Comparison of ENCODE assay signal across 27 mouse cellular contexts in genomic region chr17:50294726-50295125, GRCm38 (mm10). TPM values are rescaled to one million over a fixed set of nuclear protein-coding genes. Genes with fewer than 3 reads are reported as not detected.
DNase-seq lines count a peak whose midpoint lies in the region; ATAC-seq lines count a peak whose summit lies in the region.
"Had no signal": no experiment of that assay in that cellular context is flagged by ENCODE, and none has a peak within 500 bp of the region (broad histone marks: within the 10 kb centered on the region; RNA-seq: fewer than 3 reads in every experiment).

No protein-coding gene starts in this region.

- ATAC-seq in midbrain, embryonic 12.5 days (ENCODE audit: low FRiP score, low read depth): no peak
- no peak for ATAC-seq in midbrain, embryonic 11.5 days (ENCODE audit: low FRiP score)
- ATAC-seq: CD4-positive, CD25-positive, alpha-beta regulatory T cell, adult 4 months; forebrain, postnatal 0 days; hindbrain, embryonic 16.5 days; intestine, embryonic 15.5 days; midbrain, embryonic 16.5 days had no signal

- intact Hi-C loops in gastrocnemius, postnatal 36 days (cut with DNase I): loop anchor here (5.0 kb wide), 2 partner anchors 38 to 213 kb away; partner anchors contain the start of gene Plcl2

- H3K4me2 ChIP-seq in midbrain, embryonic 12.5 days (replicated peaks): no peak overlapping the region
- H3K4me2 ChIP-seq in midbrain, embryonic 11.5 days: no peak overlapping the region
- H3K4me2 ChIP-seq: intestine, embryonic 15.5 days; limb, embryonic 13.5 days; lung, embryonic 14.5 days; stomach, embryonic 15.5 days had no signal

- peak; percentile 10 for DNase-seq in cerebellum, adult 11 months
- no peak for DNase-seq in cerebellum, postnatal 4 days (ENCODE audit: low spot score in 2 of 2)
- DNase-seq in midbrain, embryonic 11.5 days (ENCODE audit: low spot score, missing footprints): no peak
- DNase-seq in cerebellum, adult 18-20 months: peak; percentile 26 to 41
- peak; percentile 37 to 55 for DNase-seq in cerebellum, postnatal 14 days
- DNase-seq in embryo, embryonic 9.5 days (ENCODE audit: extremely low spot score): no peak
- no peak for DNase-seq in gastrocnemius, postnatal 36 days
- DNase-seq: forebrain, postnatal 0 days; kidney, adult 8-10 months; kidney, postnatal 10 days; lung, embryonic 14.5 days; lung, postnatal 36 days; thymus, adult 2 months; thymus, postnatal 4 days had no signal

- no peaks in the 10 kb centered on the region for H3K36me3 ChIP-seq in midbrain, embryonic 12.5 days
- no peaks in the 10 kb centered on the region for H3K36me3 ChIP-seq in midbrain, embryonic 11.5 days (ENCODE audit: control insufficient read depth, insufficient read depth, low read length)
- H3K36me3 ChIP-seq: intestine, embryonic 15.5 days; stomach, embryonic 15.5 days had no signal

- H3K4me3 ChIP-seq in midbrain, embryonic 12.5 days: no peak overlapping the region
- no peak overlapping the region for H3K4me3 ChIP-seq in midbrain, embryonic 11.5 days (ENCODE audit: low read depth, low read length)
- H3K4me3 ChIP-seq: embryonic facial prominence, embryonic 10.5 days; heart, embryonic 10.5 days; intestine, embryonic 15.5 days; limb, embryonic 13.5 days; megakaryocyte, embryonic 14.5 days; myocyte; stomach, embryonic 15.5 days had no signal

- H3K9me3 ChIP-seq in midbrain, embryonic 12.5 days: peaks cover 12% of the 10 kb centered on the region
- peaks cover 10% of the 10 kb centered on the region for H3K9me3 ChIP-seq in midbrain, embryonic 11.5 days (ENCODE audit: control insufficient read depth, low read length)
- H3K9me3 ChIP-seq: stomach, embryonic 15.5 days had no signal

- H3K27ac ChIP-seq in midbrain, embryonic 12.5 days (replicated peaks): 0 out of 2 replicates have a peak overlapping the region, but pooled peaks have one; percentile 15
- no peak overlapping the region for H3K27ac ChIP-seq in midbrain, embryonic 11.5 days (ENCODE audit: low read depth, low read length)
- H3K27ac ChIP-seq: embryonic facial prominence, embryonic 10.5 days; heart, embryonic 10.5 days; intestine, embryonic 15.5 days; limb, embryonic 13.5 days; liver, embryonic 14.5 days; stomach, embryonic 15.5 days had no signal

- H3K4me1 ChIP-seq in midbrain, embryonic 12.5 days: no peaks in the 10 kb centered on the region
- no peaks in the 10 kb centered on the region for H3K4me1 ChIP-seq in midbrain, embryonic 11.5 days (ENCODE audit: control insufficient read depth, insufficient read depth, low read length)
- H3K4me1 ChIP-seq: intestine, embryonic 15.5 days; megakaryocyte, embryonic 14.5 days had no signal

- WGBS in midbrain, embryonic 12.5 days: 84% methylated on average over 12 of the region's 12 CpGs
- WGBS in midbrain, embryonic 11.5 days: 82% methylated on average over 12 of the region's 12 CpGs

- H3K9ac ChIP-seq in midbrain, embryonic 12.5 days (replicated peaks): no peak overlapping the region
- H3K9ac ChIP-seq in midbrain, embryonic 11.5 days (ENCODE audit: low read length): no peak overlapping the region
- H3K9ac ChIP-seq: forebrain, postnatal 0 days; intestine, embryonic 15.5 days; limb, embryonic 13.5 days; liver, embryonic 14.5 days; lung, embryonic 14.5 days; stomach, embryonic 15.5 days had no signal

- no peaks in the 10 kb centered on the region for H3K27me3 ChIP-seq in midbrain, embryonic 12.5 days
- H3K27me3 ChIP-seq in midbrain, embryonic 11.5 days (ENCODE audit: control insufficient read depth, insufficient read depth, low read length): no peaks in the 10 kb centered on the region
- H3K27me3 ChIP-seq: intestine, embryonic 15.5 days; limb, embryonic 13.5 days; stomach, embryonic 15.5 days had no signal

RNA-seq across cellular contexts. Expression of gene Dazl, which starts 1.3 kb away (rescaled TPM):
- polyA plus RNA-seq in midbrain, embryonic 12.5 days (2016; fragmentation: Nextera tagmentation; extraction: Ambion mirVana): 0.09 TPM in 1 of 2 replicates, not detected in the other
- polyA plus RNA-seq in midbrain, embryonic 11.5 days (2014; fragmentation: Nextera tagmentation; extraction: Ambion mirVana): 0.23 TPM in 1 of 2 replicates, not detected in the other
- total RNA-seq in gastrocnemius, postnatal 36 days (2021): under 1 TPM; 0.08 to 0.20 TPM
- total RNA-seq: common myeloid progenitor, adult 5-6 weeks had no signal
- polyA plus RNA-seq: embryonic facial prominence, embryonic 10.5 days; limb, embryonic 13.5 days; myocyte had no signal

Comparison
In these comparisons a context has a peak if more than half of its experiments do, and no peak if none do; other contexts are left out.
1. DNase-seq: peak in cerebellum, adult 11 months (single experiment), cerebellum, adult 18-20 months (2 of 2) and cerebellum, postnatal 14 days (2 of 2); none in cerebellum, postnatal 4 days (0 of 2), midbrain, embryonic 11.5 days (single experiment), embryo, embryonic 9.5 days (single experiment) and gastrocnemius, postnatal 36 days (0 of 2).